Mouse (Mus musculus) granulocyte monocyte progenitor cell, adult 5-6 weeks (primary cell): ENCODE measurements around the gene Gpr161. TPM values are rescaled to one million over a fixed set of nuclear protein-coding genes. Genes with fewer than 3 reads are reported as not detected.
"Not testable (repeated sequence)": the region's sequence is repeated elsewhere in the genome, so short reads cannot be mapped to it uniquely, and the experiment has no call there.

Source experiments
- ATAC-seq: replicated peaks from 2 replicates; pipeline ENCODE4 v1.8.0; 2016; ENCODE audit warnings: mild to moderate bottlenecking, moderate TSS enrichment, inconsistent platforms; ENCODE audit not compliant: poor library complexity, severe bottlenecking
- total RNA-seq, 2 experiments: library from RNA; stranded (forward) in 1 of 2; stranded (reverse) in 1 of 2; fragments of 200-712, 200-1000 nt in 1 of 2; fragments of >200 nt in 1 of 2; fragmentation: Nextera tagmentation in 1 of 2; gene quantifications; 2 replicates each; pipeline ENCODE4 v1.2.3; 2014 to 2017

The Gpr161 gene
- total RNA-seq, 2 experiments from 2014 or later = 0.05 to 0.21 TPM

- peak; percentile 53 for ATAC-seq
These were observed 8.8 kb downstream of the Gpr161 start for GRCm38 (mm10) chr1:165304341-165304740.

DNA sequence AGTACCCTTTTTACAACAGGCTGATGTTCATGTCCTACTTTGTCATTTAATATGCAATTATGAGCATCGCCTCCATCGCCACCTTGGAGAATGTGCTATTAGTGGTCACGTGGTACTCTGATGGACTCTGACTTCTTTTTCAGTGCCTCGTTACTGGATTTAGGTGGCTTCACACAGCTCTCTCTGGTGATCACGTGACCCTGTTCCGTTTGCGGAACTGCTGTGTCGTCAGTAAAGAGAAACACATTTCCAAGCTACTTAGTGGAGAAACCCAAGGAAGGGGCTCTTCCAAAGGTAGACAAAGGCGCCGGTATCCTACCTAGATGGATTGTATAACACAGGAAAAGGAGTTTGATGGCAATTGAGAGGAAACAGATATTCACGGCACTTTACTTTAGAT lies 12.6 kb downstream of the Gpr161 start:
- ATAC-seq = no peak

- ATAC-seq = no peak
These were observed 20.8 kb downstream of the Gpr161 start for GRCm38 (mm10) chr1:165316361-165316760.

DNA sequence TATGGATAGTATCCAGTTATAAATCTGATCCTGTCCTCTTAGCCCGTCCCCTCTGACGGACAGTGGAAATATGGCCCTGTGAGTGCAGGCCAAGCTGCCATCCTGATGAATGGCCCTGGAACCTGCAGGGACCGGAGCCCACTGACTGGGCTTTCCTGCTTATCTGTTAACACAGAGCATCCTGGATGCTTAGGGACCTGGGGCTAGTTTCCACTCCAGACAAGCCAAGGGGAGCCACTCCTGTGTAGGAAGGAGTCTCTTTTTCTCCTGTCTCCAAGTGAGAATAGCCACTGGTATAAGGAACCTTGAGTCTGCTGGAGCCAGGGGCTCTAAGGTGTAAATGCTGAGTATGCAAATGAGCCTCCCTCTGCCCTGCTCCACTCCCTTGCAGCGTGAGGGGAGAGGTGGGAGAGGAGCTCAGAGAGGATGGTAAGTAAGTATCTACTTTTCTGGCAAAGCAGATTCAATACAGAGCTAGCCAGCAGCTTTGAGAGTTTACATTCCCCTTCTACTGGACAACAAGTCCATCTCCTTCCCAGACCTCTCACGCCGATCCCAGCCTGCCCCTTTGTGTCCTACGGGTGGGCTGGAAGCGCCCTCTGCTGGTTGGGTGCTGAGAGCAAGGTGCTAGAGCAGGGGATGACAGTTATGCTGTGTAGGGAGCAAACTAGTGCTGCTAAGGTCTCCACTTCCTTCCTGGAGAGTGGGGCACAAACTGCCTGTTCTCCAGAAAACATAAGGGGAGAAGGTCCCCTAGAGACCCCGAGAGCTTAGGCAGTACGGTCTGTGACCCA lies 24.7 kb downstream of the Gpr161 start:
- peak; percentile 82 for ATAC-seq

- ATAC-seq = no peak
These were observed 25.8 kb downstream of the Gpr161 start for GRCm38 (mm10) chr1:165321393-165321861.

- ATAC-seq = no peak
These were observed 26.3 kb downstream of the Gpr161 start for GRCm38 (mm10) chr1:165321891-165322290.

DNA sequence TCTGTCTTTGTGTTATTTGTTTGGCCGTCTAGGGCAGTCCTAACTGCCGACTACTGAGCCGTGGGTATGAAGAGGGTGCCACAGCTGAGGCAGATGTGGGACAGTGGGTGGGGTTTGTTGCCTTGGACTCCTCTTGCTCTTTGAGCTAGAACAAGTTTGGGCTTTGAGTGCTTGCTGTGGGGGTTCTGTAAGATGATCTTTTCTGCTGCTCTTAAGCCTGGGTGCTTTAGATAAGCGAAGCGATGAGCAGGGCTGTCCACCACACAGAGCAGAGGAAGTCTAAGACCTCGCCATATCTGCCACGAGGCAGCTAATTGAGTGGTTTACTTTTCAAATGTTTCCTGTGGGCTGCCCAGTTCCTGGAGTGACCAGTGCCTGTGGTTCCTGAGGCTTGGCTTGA lies 27.3 kb downstream of the Gpr161 start:
- ATAC-seq = no peak

DNA sequence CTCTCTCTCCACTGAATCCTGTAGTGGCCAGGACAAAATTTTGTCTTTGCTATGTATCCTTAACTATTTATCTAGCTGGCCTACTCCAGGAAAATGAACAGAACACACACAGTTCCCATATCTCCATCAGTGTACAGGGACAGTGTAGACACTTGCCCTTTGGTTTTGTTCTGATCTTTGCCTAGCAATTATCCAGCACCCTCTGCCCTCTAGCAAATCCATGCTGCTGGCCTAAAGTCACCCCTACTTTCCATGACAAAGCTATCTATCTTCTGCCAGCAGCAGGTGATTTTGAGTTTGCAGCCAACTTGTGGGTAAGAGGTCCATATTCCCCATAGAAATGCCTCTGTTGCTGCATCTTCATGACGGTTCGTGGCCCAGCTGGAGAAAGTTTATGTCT lies 31.8 kb downstream of the Gpr161 start:
- ATAC-seq = no peak

DNA sequence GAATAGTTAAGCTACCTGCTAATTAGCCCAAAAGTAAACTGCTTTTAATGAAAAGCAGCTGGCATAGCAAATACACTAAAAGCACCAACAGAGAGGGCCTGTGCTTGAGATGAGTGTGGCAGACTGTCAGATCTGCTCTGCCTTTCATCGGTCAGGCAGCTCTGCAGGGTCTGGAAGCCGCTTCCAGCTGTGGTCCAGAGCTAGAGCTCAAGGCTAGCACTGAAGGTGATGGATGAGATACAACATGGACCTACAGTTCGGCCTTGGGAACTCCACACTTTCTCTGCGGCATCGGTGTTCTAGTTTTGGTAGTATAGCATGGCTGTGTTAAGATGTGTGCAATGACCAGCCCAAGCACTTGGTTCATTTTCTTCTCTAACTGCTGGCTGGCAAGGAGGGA lies 32.2 kb downstream of the Gpr161 start:
- ATAC-seq = no peak

GRCm38 (mm10) chr1:165328384-165329289 lies 33.0 kb downstream of the Gpr161 start:
- not testable (repeated sequence) for ATAC-seq

- no peak for ATAC-seq
These were observed 35.3 kb downstream of the Gpr161 start for GRCm38 (mm10) chr1:165330859-165331258.

DNA sequence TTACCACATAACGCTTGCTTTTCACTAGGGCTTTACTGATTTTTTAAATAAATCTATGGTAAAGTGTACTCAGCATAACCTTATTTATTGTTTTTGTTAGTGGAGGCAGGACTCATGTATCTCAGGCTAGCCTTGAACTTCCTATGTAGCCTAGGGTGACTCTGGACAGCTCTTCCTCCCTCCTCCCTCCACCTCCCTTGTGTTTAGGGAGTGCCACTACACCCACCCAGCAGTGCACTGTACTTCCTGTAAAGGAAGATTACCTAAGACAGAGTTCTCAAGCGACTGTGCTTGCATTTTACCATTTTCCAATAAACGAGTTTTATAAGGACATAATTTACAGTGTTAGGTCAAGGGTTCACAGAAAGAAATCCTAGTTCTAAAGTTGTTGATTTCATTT lies 37.2 kb downstream of the Gpr161 start:
- ATAC-seq = peak; percentile 69

GRCm38 (mm10) chr1:165342126-165342525 lies 46.5 kb downstream of the Gpr161 start:
- ATAC-seq = no peak

DNA sequence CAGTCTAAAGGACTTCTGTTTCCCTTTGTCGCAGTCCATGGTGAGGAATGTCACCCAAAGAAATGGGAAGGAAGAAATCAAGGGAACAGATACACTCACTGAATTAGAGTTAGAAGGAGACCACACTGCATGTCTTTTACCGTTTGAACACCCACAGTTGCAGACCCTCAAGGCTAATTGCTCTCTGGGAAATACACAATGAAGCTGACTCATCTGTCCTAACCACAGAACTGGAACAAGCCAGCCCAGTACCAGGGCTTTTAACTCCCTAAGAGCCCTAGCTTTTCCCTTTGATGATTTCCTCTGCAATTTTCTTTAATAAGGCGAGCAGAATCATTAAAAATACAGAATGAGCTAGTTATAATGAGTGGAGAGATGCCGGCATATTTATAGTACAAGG lies 48.9 kb downstream of the Gpr161 start:
- no peak for ATAC-seq

DNA sequence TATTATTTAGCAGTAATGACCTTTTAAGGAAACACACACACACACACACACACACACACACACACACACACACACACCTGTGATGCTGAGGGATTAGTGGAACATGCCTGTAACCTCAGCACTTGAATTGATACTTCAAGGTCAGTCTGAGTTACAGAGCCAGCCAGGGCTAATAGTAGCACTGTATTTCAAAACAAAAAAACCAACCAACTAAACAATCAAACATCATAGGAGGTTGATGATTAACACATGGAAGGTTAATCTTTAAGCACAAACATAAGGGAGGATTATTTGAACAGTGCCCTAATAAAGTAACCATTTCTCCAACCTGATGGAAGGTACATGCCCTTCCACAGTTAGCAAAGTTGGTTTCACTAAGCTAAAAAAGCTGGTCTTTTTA lies 53.0 kb downstream of the Gpr161 start:
- ATAC-seq = no peak

DNA sequence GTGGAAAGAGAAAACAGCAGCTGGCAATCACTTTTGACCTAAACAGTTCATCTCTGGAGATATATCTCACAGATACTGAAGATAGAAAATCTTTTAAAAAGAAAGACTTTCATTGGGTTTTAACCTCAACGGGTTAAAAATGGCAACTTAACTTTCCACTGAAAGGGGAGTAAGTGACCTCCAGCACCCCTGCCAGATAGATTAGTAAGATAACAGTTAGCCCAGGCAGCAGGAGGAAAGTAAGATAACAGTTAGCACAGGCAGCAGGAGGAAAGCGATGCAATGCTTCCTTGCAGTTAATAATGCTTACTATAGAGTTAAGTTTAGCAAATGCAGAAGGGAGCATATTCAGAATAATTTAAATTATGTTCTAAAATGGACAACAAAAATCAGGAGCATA lies 60.8 kb downstream of the Gpr161 start:
- ATAC-seq = no peak

DNA sequence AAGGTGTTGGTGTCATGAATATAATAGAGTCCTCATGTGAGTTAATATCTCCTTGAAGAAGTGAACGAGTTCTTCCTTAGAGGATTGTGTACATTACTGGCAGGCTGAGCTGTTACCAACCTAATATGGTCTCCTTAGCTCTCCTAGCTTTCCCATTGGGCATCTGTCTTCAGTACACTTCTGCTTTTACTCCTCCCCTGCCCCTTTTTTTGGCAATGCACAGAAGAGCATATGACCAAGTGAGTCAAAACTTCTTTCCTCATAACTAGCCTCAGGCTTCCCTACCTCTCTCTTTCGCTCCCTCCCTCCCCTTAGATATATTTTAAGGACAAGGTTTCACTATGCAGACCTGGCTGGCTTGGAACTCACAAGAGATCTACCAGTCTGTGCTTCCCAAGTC lies 67.7 kb downstream of the Gpr161 start:
- peak; percentile 44; the same call in 1 of the 2 replicates for ATAC-seq

DNA sequence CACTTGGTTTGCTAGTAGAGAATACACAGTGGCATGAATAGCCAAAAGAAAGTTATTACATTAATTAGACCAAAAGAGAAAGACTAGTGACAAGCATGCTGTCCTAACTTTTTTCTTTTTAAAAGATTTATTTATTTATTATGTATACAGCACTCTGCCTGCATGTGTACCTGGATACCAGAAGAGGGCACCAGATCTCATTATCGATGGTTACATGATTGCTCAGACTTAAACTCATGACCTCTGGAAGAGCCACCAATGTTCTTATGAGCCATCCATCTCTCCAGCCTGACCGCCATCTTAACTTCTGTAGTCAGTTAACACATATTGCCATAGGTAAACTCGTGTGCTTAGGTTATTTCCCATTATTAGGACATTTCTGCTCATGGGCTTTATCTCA lies 69.5 kb downstream of the Gpr161 start:
- ATAC-seq = no peak

GRCm38 (mm10) chr1:165370990-165371389 lies 75.4 kb downstream of the Gpr161 start:
- ATAC-seq = no peak

GRCm38 (mm10) chr1:165373839-165374238 lies 78.2 kb downstream of the Gpr161 start:
- no peak for ATAC-seq
